Mouse (Mus musculus) kidney, postnatal 4 days (tissue): ENCODE data around the gene Gemin7.
"Not testable (repeated sequence)": the region's sequence is repeated elsewhere in the genome, so short reads cannot be mapped to it uniquely, and the experiment has no call there.

Source experiments
- DNase-seq, 2 experiments: peaks; one replicate each; pipeline ENCODE4 v3.0.0; 2021; ENCODE audit warnings: mixed read lengths in 2 of 2

The Gemin7 gene

DNA sequence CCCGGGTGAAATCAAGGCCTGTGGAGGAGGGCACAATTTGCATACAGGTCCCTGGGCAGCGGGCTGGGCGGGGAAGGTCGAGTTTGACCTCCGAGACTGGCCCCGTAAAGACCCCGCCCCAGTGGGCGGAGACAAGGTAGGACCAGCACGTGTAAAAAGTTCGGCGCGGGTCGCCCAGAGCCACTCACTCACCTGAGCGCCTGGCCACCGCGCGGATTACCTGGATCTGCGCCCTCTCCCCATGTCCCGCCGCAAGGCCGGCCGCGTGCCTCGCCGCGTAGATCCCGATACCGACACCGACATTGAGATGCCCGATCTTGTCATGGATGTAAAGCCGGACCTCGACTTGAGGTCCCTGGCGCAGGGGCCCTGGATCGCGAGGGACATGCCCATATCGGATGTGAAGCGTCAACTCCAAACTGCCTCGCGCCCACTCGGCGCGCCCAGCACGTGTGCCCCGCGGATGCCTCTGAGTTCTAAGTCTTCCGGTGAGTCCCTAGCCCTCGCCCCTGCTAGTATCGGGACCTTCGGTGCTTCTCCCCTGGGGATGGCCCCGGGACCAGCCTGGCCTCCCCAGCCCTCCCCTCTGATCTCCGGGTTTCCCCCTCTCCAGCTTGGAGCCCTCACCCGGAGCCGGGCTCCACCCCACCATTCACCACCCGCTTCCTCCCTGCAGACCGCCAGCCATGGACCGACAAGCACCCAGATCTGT, at the start of gene Gemin7, which contains the start of gene Zfp296:
Gene Gemin7 (minus strand): TSS at position 455 of the 712 bp plus-strand sequence.
Gene Zfp296 (plus strand): TSS at position 147 of the 712 bp plus-strand sequence.
- DNase-seq: peak; percentile 42 to 63

DNA sequence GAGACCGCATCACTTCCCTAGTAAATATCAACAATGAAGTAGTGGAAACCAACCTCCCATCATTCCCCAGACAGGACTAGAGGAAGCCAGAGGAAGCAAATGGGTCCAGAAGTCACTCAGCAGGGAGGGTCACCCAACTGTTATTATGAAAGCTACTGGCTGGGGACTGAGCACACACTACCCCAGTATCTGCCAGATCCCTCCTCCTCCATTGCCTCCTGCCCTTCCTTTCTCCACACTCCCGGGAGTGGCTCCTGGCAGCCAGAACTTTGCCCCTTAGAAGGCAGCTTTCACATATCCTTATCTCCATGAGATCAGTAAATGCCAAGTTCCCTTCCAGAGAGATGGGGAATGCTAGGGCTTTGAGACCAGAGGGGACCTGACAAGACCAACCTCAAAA, 46.0 kb upstream of the Gemin7 start:
- no peak for DNase-seq

DNA sequence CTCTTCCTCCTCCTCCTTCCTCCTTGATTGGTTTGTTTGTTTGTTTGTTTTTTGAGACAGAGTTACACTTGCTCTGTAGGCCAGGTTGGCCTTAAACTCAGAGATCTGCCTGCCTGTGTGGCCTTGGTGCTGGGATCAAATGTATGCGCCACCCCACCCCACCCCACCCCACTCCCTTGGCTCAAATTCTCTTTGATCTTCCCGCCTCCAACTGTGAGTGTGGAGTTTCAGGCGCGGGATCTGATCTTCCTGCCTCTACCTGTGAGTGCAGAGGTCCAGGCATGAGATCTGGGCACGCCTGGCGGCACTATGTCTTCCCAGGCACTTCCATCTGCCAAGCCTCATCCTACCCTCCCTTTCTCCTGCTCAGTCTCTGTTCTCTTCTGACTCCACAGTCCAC, 44.8 kb upstream of the Gemin7 start:
- no peak for DNase-seq

DNA sequence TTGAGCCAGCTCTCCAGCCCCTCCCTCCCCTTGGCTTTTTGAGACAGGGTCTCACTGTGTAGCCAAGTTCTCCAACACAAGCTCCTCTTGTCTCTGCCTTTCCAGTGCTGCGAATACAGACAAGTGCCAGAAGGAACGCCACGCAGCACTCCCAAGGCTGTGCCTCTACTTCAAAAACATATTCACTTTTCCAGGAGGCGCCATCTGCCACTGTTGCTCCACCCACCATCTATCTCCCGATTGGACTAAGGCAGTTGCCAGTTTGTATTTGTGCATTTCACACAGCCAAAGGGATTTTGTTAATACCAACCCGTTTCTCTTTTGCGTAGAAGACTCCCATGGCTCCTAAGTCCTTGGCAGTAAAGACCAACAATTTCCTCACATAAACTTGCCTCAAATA, 43.4 kb upstream of the Gemin7 start:
- DNase-seq: no peak

DNA sequence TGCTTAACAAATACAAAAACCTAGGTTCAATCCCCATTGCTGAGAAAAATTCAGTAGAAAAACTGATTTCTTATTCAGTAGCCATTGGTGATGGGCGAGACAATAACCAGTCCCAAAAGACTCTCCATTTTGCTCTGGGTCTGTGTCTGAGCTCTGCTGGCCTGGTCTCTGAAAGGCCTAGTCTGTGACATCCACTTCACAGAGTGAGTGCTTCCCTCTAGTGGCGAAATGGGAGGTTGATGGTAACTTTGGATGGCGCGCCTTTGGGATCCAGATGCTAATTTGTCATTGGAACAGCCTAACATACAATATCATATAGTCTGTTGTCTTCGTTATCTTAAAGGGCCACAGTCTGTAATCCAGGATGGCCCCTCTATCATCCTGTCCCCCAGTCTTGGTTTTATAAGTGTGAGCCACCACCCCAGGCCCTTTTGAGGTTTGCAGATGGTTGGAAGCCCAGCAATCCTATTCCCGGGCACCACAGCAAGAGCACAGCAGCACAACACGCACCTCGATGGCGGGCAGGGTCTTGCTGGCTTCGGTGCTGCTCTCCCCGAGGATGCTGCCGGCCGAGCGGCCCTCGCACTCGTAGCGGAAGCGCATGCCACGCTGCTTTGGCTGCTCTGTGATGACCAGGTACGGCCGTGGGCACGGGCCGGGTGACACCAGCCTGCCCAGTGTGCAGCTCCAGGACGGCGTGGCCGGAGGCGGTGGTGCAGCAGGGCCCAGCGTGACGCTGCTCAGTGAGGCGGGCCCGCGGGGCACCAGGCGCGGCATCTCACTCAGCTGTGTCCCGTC, 41.8 kb upstream of the Gemin7 start:
- peak; percentile 80 to 88 for DNase-seq

DNA sequence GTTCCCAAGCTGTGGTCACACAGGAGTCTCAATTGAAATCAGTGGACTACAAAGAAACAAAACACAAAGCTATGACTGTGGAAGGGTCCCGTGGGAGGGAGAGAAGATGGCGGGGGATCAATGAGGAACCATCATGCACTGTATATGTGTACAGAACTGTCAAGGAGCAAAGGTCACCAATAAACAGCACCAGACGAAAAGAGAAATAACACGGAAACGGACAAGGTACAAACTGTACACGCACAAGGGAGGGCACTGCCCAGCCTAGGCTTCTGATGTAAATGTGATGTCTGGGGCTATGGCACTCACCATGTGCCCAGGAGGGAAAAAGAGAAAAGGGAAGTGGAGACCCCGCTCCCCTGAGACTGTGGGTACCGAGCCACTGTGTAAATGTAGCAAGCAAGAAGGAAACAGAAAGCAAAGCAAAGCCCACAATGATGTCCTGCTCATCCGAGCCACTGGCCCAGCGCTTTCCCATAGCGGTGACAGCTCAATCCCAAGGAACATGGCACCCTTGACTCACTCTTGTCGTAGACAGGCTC, 37.7 kb upstream of the Gemin7 start:
- no peak for DNase-seq

DNA sequence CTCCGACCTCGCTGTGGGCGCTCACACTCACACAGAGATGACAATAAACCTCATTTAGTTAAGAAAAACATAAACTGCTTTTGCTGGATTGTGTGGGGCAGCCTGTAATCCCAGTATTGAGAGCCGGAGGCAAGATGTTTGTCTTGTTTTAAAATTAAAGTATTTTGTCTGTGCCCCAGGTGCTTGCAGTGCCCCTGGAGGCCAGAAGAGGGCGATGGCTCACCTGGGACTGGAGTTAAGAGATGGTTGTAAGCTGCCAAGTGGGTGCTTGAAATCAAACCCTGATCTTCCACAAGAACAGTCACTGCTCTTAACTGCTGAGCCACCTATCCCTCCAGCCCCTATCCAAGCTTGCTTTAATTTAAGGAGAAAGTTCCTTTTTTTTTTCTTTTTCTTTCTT, 33.6 kb upstream of the Gemin7 start:
- no peak for DNase-seq

DNA sequence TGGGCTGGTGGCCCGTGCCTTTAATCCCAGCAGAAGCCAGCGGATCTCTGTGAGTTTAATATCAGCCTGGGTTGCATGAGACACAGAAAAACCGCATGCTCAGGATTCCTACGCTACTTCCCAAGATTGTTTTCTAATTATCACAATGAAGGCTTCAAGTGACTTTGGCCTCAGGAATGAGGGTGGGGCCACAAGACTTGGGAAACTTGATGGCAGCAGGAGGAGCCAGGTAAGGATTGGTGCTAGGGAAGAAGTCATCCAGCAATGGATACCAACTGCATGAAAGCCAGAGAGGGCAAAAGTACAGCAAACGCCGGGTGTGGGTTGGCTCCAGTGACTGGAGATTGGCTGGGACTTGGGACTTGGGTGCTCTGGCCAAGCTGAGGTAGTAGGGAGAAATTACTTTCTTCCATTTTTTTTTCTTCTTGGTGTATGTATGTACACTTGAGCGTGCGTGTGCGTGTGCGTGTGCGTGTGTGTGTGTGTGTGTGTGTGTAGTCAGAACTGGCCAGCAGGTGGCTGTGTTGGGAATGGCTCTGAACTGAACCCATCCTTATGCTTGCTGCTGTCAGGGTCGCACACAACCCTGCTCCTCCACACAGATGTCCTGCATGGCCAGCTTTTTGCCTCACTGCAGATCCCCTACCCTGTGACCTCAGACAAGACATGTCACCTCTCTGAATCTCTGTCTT, 32.4 kb upstream of the Gemin7 start:
- peak in 1 of 2 experiments; percentile 17 for DNase-seq

DNA sequence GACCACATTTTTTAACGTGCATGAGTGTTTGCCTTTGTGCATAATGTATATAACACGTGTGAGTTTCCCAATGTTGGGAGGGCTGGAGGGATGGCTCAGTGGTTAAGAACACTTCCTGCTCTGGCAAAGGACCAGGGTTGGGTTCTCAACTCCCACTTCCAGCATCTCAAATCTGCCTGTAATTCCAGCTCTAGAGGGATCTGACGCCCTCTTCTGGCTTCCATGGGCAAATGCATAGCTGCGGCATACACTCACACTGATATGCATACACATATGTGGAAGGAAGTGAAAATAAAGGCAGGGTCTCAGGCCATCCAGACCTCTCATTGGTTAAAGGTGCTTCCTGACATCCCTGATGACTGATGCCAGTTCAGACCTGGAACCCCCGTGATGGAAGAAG, 29.9 kb upstream of the Gemin7 start:
- no peak for DNase-seq

DNA sequence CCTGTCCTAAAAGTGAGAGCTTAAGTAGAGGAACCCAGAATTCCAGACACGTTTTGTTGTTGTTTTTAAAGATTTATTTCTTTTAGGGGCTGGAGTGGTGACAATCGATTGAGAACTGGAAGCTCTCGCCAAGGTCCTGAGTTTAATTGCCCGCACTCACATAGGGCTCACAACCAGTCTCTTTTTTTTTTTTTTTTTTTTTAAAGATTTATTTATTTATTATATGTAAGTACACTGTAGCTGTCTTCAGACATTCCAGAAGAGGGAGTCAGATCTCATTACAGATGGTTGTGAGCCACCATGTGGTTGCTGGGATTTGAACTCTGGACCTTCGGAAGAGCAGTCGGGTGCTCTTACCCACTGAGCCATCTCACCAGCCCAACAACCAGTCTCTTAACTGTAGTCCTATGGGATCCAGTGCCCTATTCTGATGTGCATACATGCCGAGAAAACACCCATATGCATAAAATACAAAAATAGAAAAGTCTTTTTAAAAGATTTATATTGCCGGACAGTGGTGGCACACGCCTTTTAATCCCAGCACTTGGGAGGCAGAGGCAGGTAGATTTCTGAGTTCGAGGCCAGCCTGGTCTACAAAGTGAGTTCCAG, 27.3 kb upstream of the Gemin7 start:
- not testable (repeated sequence) for DNase-seq

DNA sequence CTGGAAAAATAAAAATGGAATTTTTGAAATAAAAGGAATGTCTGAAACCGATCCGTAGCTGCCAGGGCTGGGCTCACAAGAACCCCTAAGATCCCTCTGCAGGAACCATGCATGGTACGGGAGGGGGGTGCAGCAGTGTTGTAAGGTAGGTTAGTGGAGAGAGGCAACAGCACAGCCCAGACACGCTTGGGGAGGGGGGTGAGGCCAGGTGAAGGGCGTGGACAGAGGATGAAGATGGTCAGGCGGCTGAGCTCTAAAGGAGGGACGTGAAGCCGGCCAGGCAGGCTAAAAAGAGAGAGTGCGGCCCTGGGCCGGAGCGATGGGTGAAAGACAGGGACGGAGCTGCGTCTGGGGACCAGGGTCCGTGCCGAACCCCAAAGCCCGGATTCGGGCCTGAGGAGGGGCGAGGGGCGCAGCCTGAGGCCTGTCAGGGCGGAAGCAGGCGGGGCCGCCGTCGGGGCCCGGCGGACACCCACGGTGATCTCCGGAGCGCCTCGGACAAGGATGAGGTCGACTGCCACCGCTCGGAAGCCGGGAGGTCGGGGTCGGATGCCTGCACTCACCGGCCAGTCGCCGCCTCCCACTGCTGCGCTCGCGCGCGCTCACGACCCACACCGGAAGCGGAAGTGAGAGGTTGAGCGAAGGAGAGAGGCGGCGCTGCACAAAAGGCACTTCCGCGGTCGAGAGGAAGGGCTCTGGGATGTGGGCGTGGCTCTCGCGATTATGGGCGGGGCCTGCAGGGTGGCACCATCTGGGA, 26.6 kb upstream of the Gemin7 start, which contains the start of gene Clasrp:
Gene Clasrp (minus strand): TSS at position 638 of the 757 bp plus-strand sequence.
- peak; percentile 99 for DNase-seq

DNA sequence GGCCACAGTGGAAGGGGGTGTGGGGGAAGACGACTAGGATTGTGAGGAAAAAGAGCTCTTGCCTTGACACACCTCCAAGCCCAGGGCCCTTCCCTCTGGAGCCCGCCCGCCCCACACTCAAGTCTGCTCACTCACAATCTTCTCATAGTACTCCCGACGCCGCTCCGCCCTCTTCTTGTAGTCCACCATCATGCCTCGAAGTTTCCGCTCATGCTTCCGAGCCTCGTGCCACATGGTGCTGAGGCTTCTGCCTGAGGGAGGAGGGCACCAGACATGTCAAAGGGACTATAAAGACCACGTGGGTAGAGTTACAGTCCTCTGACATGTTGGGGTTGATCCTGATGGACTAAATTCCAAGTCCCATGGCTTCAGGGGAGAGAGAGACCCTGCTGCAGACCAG, 25.7 kb upstream of the Gemin7 start:
- no peak for DNase-seq

DNA sequence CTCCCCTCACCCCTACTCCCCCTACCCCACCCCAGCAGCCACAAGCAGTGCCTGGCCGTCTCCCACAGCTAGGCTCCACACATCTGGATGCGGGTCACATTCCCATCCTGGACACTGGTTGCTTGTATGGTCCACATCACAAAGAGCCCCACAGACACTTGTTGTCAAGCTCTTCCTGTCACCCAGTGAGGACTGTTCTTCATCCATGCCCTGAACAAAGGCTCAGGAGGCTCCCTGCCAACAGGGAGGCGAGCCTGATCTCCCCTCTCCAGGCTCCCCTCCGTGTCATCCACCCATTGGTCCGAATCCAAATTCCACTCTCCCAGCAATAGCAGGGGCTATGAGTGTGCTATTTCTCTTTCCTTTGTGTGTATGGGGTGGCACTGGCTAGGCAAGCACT, 23.2 kb upstream of the Gemin7 start:
- DNase-seq: no peak

DNA sequence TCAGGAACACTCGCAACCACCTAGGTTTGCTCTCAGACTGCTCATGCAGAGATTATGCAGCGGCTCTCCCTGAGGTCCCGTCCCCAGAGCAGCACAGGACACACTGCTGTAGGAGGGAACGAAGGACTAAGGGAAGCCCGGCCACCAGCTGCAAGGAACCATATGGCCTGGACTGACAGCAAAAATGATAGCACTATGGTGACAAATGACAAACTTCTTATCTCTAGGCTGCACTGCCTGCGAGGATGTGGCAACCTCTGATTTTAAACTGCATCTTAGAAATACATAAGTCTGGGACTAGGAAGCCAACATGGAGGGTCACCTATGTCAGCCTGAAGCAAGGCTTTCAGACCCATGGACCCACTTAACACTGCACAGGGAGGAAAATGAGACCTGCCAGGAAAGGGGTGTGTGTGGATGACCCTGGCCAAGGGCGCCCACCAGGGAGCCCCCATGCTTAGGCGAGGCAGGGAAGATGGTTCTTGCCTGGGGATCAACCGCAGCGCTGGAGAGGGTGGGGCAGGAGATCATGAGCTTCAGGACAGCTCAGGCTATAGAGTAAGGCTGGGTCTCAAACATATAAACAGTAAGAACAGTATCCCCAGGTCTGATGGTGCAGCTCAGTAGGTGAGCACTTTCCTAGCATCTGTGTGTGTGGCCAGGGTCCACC, 15.8 kb upstream of the Gemin7 start:
- DNase-seq: no peak

DNA sequence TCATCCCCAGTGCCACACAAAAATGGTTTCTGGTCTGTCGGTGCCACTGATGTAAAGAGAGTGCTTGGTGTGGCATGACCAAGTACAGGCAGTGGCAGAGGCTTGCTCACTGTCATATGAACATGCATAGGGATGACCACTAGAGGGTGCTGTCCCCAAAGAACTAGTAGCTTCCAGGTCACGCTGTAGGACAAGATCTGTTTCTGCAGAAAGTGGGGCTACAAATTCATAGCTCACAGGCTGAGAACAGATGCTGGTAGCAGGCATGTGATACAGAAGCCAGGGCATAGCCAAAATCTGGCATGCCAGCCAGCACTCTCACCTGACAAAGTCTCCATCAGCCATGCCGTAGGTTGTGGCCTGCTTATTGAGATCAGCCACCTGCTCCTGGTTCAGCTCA, 12.5 kb upstream of the Gemin7 start:
- peak; percentile 76 to 84 for DNase-seq

DNA sequence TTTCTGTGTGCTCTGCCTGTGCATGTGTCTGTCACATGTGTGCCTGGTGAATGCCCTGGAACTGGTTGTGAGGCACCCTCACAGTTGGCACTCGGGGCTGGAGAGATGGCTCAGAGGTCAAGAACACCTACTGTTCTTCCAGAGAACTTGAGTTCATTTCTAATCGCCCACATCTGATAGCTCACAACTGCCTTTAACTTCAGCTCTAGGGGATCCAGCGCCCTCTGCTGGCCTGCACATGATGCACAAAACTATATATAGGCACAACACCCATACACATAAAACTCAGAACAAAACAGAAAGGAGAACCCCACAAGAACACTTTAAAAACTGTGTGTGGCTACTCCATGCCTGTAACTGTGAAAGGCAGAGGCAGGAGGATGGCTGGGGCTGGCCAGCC, 11.8 kb upstream of the Gemin7 start:
- peak; percentile 78 to 83 for DNase-seq

DNA sequence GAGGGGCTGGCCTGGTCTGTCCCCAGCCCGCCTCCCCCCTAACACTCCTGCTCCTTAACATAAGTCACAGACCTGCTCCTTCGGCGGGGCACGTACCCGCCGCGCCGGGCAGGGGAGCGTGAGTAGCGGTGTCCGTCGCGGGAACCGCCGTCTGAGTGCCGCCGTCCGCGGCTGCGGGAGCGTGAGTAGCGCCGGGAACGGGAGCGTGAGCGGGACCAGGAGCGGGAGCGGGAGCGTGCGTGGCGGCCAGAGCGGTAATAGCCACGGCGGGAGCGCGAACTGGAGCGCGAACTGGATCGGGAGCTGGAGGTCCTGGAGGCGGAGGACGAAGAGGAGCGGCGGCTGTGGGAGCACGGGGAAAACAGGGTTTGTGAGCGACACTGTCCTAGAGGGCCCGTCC, 8.9 kb upstream of the Gemin7 start:
- no peak for DNase-seq

DNA sequence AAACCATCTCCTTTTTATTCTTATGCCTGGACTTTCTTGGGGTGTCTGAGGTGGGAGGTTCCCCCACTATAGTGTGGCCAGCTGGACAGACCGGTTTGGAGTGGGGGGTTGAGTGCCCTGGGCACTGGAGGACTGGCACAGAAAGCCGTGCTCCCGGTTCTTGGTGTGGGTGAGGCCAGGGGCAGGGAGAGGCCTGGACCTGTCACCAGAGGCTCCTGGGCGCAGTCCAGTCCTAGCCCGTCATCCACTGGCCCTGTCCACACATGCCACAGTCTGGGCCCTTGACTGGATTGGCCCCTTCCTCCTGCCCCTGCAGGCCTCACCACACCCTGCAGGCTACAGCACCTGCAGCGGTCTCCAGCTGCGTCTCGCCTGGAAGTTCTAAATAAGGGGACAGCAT, 3.2 kb upstream of the Gemin7 start:
- DNase-seq: no peak

DNA sequence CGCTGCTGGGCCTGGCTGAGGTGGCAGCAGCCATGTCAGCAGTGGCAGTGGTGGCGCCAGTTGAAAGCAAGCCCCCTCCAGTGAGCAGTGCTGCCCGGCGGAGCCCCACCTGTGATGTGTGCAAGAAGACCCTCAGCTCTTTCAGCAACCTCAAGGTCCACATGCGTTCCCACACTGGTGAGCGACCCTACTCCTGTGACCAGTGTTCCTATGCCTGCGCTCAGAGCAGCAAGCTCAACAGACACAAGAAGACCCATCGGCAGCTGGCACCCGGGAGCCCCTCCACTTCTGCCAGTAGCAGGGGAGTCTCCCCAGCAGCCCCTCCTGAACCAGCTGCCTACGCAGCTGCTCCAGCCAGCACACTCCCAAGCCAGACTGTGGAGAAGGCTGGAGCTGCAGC, 2.4 kb upstream of the Gemin7 start:
- no peak for DNase-seq

DNA sequence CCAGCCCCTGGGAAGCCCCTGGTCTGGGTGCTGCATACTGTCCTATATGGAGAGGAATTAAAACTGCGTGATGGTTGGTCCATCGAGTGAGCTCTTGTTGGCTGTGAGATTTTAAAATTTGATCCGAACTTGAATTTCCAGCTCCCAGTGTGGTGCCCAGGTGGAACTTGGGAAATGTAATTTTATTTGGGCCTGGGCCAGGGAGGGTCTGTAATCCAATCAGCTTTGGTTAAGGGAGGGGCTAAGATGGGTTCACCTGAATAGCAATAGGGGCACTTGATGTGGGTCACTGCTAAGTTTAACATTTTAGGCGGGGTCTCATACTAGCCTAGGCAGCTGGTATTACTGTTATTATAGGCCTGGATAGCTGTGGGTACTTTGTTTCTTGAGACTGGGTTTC, 1.0 kb upstream of the Gemin7 start:
- no peak for DNase-seq

DNA sequence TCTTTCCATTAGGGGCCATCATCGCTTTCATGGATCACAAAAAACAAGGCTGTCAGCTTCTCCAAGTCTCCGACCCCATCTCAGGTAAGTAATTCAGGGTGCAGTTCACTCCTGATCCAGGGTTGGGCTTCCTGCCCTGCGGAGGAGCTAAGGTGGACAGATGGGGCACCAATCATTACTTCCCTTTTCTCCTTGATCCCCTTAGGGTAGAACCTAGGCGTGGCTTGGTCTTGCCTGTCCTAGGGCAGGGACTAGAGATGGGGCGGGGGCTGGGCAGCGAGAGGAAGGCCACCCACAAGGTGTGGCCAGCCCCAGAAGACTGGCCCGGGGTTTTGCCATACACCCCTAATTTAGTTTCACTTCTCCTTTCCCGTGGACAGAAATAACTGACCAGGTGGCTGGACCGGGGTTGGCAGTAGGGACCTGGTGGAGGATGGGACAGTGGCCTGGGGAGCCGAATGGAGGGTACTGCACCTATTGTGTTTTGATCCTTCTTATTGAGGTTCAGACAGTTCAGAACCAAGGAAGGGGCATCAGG, 551 bp upstream of the Gemin7 start:
- DNase-seq: no peak
